Mouse (Mus musculus): ENCODE measurements around the gene Vmn1r122.
"Not testable (repeated sequence)": the region's sequence is repeated elsewhere in the genome, so short reads cannot be mapped to it uniquely, and the experiment has no call there.

The Vmn1r122 gene

DNA sequence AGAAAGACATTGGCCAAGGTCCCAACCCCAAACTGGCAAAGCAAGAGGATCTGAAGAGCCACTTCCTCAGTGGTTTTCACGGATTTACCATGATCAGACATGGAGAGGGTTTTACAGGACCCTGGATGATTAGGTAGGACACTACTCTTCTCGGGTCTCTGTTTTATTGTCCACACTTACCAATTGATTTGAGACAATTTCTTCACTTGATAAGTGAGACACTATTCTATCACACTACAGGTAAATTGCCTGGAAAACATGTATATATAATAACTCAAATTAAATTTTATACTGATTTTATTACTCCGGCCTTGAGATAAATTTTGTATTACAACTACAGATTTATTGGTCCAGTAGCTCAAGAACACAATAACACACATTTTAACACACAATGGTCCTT lies at the start of gene Vmn1r122:
Vmn1r122 (minus strand) TSS at position 101 of the 400 bp plus-strand sequence.
- not testable (repeated sequence) for DNase-seq

GRCm38 (mm10) chr7:21161885-21162284 lies 28.0 kb upstream of the Vmn1r122 start, which contains the start of gene Vmn1r123:
Gene Vmn1r123, plus strand, starts transcription at chr7:21162185.
- not testable (repeated sequence) for DNase-seq

- not testable (repeated sequence) for DNase-seq
Observed at GRCm38 (mm10) chr7:21098413-21098812, 35.5 kb downstream of the Vmn1r122 start, which contains the start of gene Vmn1r121. Gene Vmn1r121, minus strand, starts transcription at chr7:21098513.
